Mouse (Mus musculus): ENCODE results near the gene Wdr24. TPM values are rescaled to one million over a fixed set of nuclear protein-coding genes. Genes with fewer than 3 reads are reported as not detected.

Wdr24 gene
- polyA plus RNA-seq, 1 experiment, result 0.32 TPM

- H3K36me3 ChIP-seq (ENCODE audit: control insufficient read depth), result peaks cover 76% of the 10 kb centered on the region
- no peak overlapping the region for H3K4me3 ChIP-seq (replicated peaks)
- no peaks in the 10 kb centered on the region for H3K9me3 ChIP-seq (ENCODE audit: control insufficient read depth, low read length)
- peaks cover 82% of the 10 kb centered on the region for H3K4me1 ChIP-seq (ENCODE audit: control insufficient read depth)
- TF ChIP-seq GATA1 (IDR thresholded peaks at IDR 0.05; ENCODE audit: low read length) (no peak), TAL1 (IDR thresholded peaks at IDR 0.05; ENCODE audit: low read length) (no peak)
- no peaks in the 10 kb centered on the region for H3K27me3 ChIP-seq (ENCODE audit: control insufficient read depth)
These were observed 14.1 kb downstream of the Wdr24 start for GRCm38 (mm10) chr17:25837533-25837932.

GRCm38 (mm10) chr17:25838904-25839303 lies 15.5 kb downstream of the Wdr24 start:
- Histone ChIP-seq H3K4me1 (ENCODE audit: control insufficient read depth) (peaks cover 85% of the 10 kb centered on the region), H3K36me3 (ENCODE audit: control insufficient read depth) (peaks cover 84% of the 10 kb centered on the region), H3K4me3 (replicated peaks) (no peak overlapping the region), H3K9me3 (ENCODE audit: control insufficient read depth, low read length) (no peaks in the 10 kb centered on the region), H3K27me3 (ENCODE audit: control insufficient read depth) (no peaks in the 10 kb centered on the region)
- TF ChIP-seq GATA1 (IDR thresholded peaks at IDR 0.05; ENCODE audit: low read length), result no peak
- TF ChIP-seq TAL1 (IDR thresholded peaks at IDR 0.05; ENCODE audit: low read length), result no peak

- H3K4me1 ChIP-seq (ENCODE audit: control insufficient read depth), result peaks cover 83% of the 10 kb centered on the region
- no peak for TF ChIP-seq GATA1 (IDR thresholded peaks at IDR 0.05; ENCODE audit: low read length)
- no peak for TF ChIP-seq TAL1 (IDR thresholded peaks at IDR 0.05; ENCODE audit: low read length)
These were observed 16.2 kb downstream of the Wdr24 start for GRCm38 (mm10) chr17:25839455-25840235.

GRCm38 (mm10) chr17:25840519-25840918 lies 17.1 kb downstream of the Wdr24 start:
- Histone ChIP-seq H3K36me3 (ENCODE audit: control insufficient read depth) (peaks cover 82% of the 10 kb centered on the region), H3K9me3 (ENCODE audit: control insufficient read depth, low read length) (no peaks in the 10 kb centered on the region), H3K4me3 (replicated peaks) (no peak overlapping the region), H3K27me3 (ENCODE audit: control insufficient read depth) (no peaks in the 10 kb centered on the region), H3K4me1 (ENCODE audit: control insufficient read depth) (peaks cover 83% of the 10 kb centered on the region)
- TF ChIP-seq TAL1 (IDR thresholded peaks at IDR 0.05; ENCODE audit: low read length) (no peak), GATA1 (IDR thresholded peaks at IDR 0.05; ENCODE audit: low read length) (no peak)

More at GRCm38 (mm10) chr17:25839455-25840235, 16.2 kb downstream of the Wdr24 start:
- Histone ChIP-seq H3K9me3 (ENCODE audit: control insufficient read depth, low read length) (no peaks in the 10 kb centered on the region), H3K36me3 (ENCODE audit: control insufficient read depth) (peaks cover 83% of the 10 kb centered on the region), H3K4me3 (replicated peaks) (no peak overlapping the region), H3K27me3 (ENCODE audit: control insufficient read depth) (no peaks in the 10 kb centered on the region)

- Histone ChIP-seq H3K9me3 (ENCODE audit: control insufficient read depth, low read length) (no peaks in the 10 kb centered on the region), H3K4me3 (replicated peaks) (peak within 1 kb of the TSS; percentile 21), H3K4me1 (ENCODE audit: control insufficient read depth) (peaks cover 80% of the 10 kb centered on the region), H3K36me3 (ENCODE audit: control insufficient read depth) (peaks cover 82% of the 10 kb centered on the region), H3K27me3 (ENCODE audit: control insufficient read depth) (no peaks in the 10 kb centered on the region)
- no peak for TF ChIP-seq GATA1 (IDR thresholded peaks at IDR 0.05; ENCODE audit: low read length)
- TF ChIP-seq TAL1 (IDR thresholded peaks at IDR 0.05; ENCODE audit: low read length), result no peak
These were observed 17.9 kb downstream of the Wdr24 start, which contains the start of gene Gm20683 for GRCm38 (mm10) chr17:25841117-25841880. Gm20683 (minus strand) TSS chr17:25841763.

GRCm38 (mm10) chr17:25842509-25842908 lies 19.1 kb downstream of the Wdr24 start:
- peaks cover 86% of the 10 kb centered on the region for H3K36me3 ChIP-seq (ENCODE audit: control insufficient read depth)
- H3K4me1 ChIP-seq (ENCODE audit: control insufficient read depth), result peaks cover 68% of the 10 kb centered on the region
- no peaks in the 10 kb centered on the region for H3K27me3 ChIP-seq (ENCODE audit: control insufficient read depth)
- TF ChIP-seq GATA1 (IDR thresholded peaks at IDR 0.05; ENCODE audit: low read length) (no peak), TAL1 (IDR thresholded peaks at IDR 0.05; ENCODE audit: low read length) (no peak)
- peak overlapping the region; percentile 21 for H3K4me3 ChIP-seq (replicated peaks)
- no peaks in the 10 kb centered on the region for H3K9me3 ChIP-seq (ENCODE audit: control insufficient read depth, low read length)

GRCm38 (mm10) chr17:25843122-25843521 lies 19.7 kb downstream of the Wdr24 start:
- H3K27me3 ChIP-seq (ENCODE audit: control insufficient read depth), result no peaks in the 10 kb centered on the region
- peak overlapping the region; percentile 80 for H3K4me3 ChIP-seq (replicated peaks)
- H3K36me3 ChIP-seq (ENCODE audit: control insufficient read depth), result peaks cover 86% of the 10 kb centered on the region
- peaks cover 62% of the 10 kb centered on the region for H3K4me1 ChIP-seq (ENCODE audit: control insufficient read depth)
- no peaks in the 10 kb centered on the region for H3K9me3 ChIP-seq (ENCODE audit: control insufficient read depth, low read length)
- no peak for TF ChIP-seq TAL1 (IDR thresholded peaks at IDR 0.05; ENCODE audit: low read length)
- TF ChIP-seq GATA1 (IDR thresholded peaks at IDR 0.05; ENCODE audit: low read length), result no peak

- H3K4me3 ChIP-seq (replicated peaks), result peak overlapping the region; percentile 80
- H3K27me3 ChIP-seq (ENCODE audit: control insufficient read depth), result no peaks in the 10 kb centered on the region
- peaks cover 58% of the 10 kb centered on the region for H3K4me1 ChIP-seq (ENCODE audit: control insufficient read depth)
- H3K36me3 ChIP-seq (ENCODE audit: control insufficient read depth), result peaks cover 87% of the 10 kb centered on the region
- no peaks in the 10 kb centered on the region for H3K9me3 ChIP-seq (ENCODE audit: control insufficient read depth, low read length)
- TF ChIP-seq GATA1 (IDR thresholded peaks at IDR 0.05; ENCODE audit: low read length), result peak; percentile 54
- TF ChIP-seq TAL1 (IDR thresholded peaks at IDR 0.05; ENCODE audit: low read length), result 0 out of 3 replicates have a peak, but pooled peaks have one; percentile 13
These were observed 20.4 kb downstream of the Wdr24 start for GRCm38 (mm10) chr17:25843636-25844395.
